Mouse (Mus musculus): Measurements from ENCODE around the gene Josd2.

Gene Josd2

GRCm38 (mm10) chr7:44501563-44502115 is 33.9 kb downstream of the Josd2 start:
- DNase-seq = peak; percentile 83 to 86

GRCm38 (mm10) chr7:44507491-44507890 is 39.7 kb downstream of the Josd2 start:
- DNase-seq = no peak

- no peak for DNase-seq
Measured at GRCm38 (mm10) chr7:44519240-44519913, 51.6 kb downstream of the Josd2 start.

- DNase-seq = no peak
Measured at GRCm38 (mm10) chr7:44520990-44521389, 53.2 kb downstream of the Josd2 start.
